14 mouse cellular contexts compared by ENCODE assay signal in genomic region chr10:95036043-95036697, GRCm38 (mm10).
"Had no signal": no experiment of that assay in that cellular context is flagged by ENCODE, and none has a peak within 500 bp of the region (broad histone marks: within the 10 kb centered on the region; RNA-seq: fewer than 3 reads in every experiment).

No protein-coding gene starts in this region.

- H3K4me2 ChIP-seq: liver, embryonic 13.5 days; midbrain, embryonic 12.5 days; midbrain, embryonic 15.5 days; neural tube, embryonic 12.5 days; neural tube, embryonic 15.5 days had no signal

- DNase-seq: kidney, adult 18-20 months; kidney, adult 9 months; kidney, postnatal 14 days; liver, embryonic 13.5 days; thymus, adult 2 months; thymus, postnatal 14 days; thymus, postnatal 4 days had no signal

- H3K9ac ChIP-seq: liver, embryonic 13.5 days; midbrain, embryonic 12.5 days; midbrain, embryonic 15.5 days; neural tube, embryonic 12.5 days; neural tube, embryonic 15.5 days had no signal

- ATAC-seq: midbrain, embryonic 15.5 days had no signal

- H3K27me3 ChIP-seq: liver, embryonic 13.5 days; midbrain, embryonic 12.5 days; midbrain, embryonic 15.5 days; neural tube, embryonic 12.5 days; neural tube, embryonic 15.5 days had no signal

- H3K4me1 ChIP-seq: liver, embryonic 13.5 days had no signal

- H3K9me3 ChIP-seq: liver, embryonic 13.5 days; midbrain, embryonic 12.5 days; midbrain, embryonic 15.5 days; neural tube, embryonic 12.5 days; neural tube, embryonic 15.5 days had no signal

- H3K4me3 ChIP-seq: left cerebral cortex, adult 2 months; liver, embryonic 13.5 days; midbrain, embryonic 12.5 days; midbrain, embryonic 15.5 days; neural tube, embryonic 12.5 days; neural tube, embryonic 15.5 days had no signal

- H3K36me3 ChIP-seq: liver, embryonic 13.5 days; midbrain, embryonic 12.5 days; midbrain, embryonic 15.5 days; neural tube, embryonic 12.5 days; neural tube, embryonic 15.5 days had no signal

- H3K27ac ChIP-seq: left cerebral cortex, adult 2 months; liver, embryonic 13.5 days; macrophage; midbrain, embryonic 12.5 days; midbrain, embryonic 15.5 days; neural tube, embryonic 12.5 days; neural tube, embryonic 15.5 days; stomach, postnatal 0 days had no signal
